Mouse (Mus musculus) megakaryocyte, embryonic 14.5 days (primary cell): Measurements from ENCODE around the gene Repin1.

Experiments used
- FLI1 ChIP-seq: IDR thresholded peaks from 2 replicates; pipeline ENCODE4 v1.6.1; 2012; ENCODE audit warnings: low read length, inconsistent platforms, mixed read lengths
- GATA1 ChIP-seq: IDR thresholded peaks from 3 replicates; pipeline ENCODE4 v1.6.1; 2012; ENCODE audit warnings: mixed read lengths, low read length, inconsistent platforms, borderline replicate concordance

GRCm38 (mm10) chr6:48593158-48594042 is at the start of gene Repin1, which contains the start of gene Gm44965:
- TF ChIP-seq GATA1, result no peak
- TF ChIP-seq FLI1, result no peak
